Mouse (Mus musculus): ENCODE measurements at regions not wholly inside any gene's neighbourhood (a gene's known extent, or its start where the extent isn't known, plus 50 kb on each side); places are given as distances from the start of the nearest gene placed in this dataset.

DNA sequence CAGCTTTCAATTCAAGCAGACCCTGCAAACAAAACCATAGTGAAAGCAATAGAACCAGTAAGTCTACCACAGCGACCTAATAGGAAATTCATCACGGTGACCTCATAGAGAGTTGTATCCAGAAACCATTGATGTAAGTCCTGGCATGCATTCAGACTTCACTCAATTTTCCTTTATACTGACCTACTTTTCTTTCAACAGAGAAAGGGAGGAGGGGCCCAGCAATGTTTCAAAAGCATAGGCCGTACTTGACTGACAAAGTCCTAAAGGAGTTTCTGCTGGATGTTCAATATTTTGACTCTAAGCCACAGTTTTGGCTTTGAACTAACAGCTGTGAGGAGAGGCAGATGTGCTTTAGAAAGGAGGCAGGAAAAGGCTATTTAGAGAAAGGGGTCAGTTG, 88.4 kb downstream of the AI593442 start:
- DNase-seq (ENCODE audit: low spot score in 2 of 2) = no peak

DNA sequence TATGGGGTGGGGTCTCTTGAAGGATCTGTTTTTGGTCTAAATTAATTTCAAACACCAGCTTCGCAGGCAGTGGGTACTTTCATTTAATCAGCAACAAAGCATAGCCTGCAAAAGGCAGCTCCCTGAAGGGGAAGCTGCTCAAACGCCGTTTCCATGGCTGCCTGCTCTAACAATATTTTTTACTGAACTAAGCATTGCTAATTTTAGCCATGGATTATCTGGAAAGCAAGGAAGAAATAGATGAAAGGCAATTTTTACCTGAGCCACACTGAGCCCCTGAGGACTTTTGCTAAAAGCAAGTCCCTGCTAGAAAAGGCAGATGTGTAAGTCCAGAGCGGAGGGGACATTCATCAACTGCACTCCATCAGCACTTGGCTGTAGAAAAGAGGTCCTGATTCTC, 105.5 kb downstream of the AI593442 start:
- peak in 1 of 2 experiments; percentile 4 for DNase-seq (ENCODE audit: low spot score in 2 of 2)

DNA sequence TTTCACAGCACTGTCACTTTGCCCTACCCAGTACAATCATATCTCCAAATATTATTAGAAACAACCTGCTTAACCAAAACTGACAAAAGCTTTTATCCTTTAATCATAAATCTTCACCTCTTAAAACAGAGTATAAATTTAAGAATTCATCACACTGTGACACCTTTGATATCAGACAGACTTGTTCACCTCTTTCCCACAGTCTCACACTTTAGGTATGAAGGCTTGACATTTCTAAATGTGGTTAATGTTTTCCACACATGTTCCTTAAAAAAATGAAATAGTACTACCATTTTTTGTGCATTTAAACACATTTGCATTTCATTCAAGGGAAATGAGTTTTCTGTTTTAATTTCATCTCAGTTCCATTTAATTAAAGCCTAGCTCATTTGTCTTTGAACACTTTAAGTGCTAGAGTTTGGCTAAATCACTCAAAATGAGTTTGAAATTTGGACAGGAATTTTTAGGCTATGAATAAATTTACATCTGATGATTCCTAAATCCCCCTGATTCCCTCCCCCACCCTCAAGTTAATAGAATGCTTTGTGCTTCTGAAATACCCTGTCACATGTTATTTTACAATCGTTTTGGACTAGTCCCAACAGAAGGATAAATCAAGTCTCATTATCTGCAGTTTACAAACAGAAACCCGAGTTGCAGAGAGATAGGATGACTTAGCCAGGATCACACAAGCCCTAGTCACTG, 127.9 kb downstream of the AI593442 start:
- no peak for DNase-seq (ENCODE audit: low spot score in 2 of 2)

DNA sequence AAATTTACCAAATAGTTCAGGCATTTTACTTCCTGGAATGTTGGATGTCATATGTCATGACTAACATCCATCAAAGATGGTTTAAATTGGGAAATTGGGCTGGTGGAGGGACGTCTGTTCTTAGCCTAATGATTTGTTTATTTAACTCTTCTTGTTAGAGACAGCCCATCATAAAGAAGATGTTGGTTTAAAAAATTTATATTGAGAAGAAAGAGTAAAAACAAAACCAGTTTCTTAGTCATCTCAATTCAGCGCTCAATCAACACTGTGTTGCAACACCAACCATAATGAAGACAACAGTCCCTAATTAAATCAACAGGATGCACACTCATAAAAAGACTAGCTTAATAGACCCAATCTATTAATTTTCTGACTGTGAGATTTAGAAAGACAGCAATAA, 133.5 kb downstream of the AI593442 start:
- no peak for DNase-seq (ENCODE audit: low spot score in 2 of 2)

DNA sequence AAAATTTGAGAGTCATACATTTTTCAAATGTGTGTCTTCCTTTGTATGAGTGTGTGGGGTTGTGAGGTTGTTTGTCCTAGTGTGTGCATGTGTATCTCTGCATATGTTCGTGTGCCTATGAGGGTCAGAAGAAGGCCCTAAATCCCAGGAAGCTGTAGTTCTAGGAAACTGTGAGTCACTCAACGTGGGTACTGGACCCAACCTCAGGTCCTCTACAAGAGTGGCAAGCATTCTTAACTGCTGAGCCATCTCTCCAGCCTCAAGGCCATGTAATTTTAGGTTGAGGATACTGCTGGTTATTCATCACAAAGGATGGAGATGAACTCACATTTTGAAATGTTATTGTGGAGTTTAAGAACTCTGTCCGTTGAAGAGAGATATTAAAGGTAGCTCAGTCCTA, 140.5 kb downstream of the AI593442 start:
- no peak for DNase-seq (ENCODE audit: low spot score in 2 of 2)

DNA sequence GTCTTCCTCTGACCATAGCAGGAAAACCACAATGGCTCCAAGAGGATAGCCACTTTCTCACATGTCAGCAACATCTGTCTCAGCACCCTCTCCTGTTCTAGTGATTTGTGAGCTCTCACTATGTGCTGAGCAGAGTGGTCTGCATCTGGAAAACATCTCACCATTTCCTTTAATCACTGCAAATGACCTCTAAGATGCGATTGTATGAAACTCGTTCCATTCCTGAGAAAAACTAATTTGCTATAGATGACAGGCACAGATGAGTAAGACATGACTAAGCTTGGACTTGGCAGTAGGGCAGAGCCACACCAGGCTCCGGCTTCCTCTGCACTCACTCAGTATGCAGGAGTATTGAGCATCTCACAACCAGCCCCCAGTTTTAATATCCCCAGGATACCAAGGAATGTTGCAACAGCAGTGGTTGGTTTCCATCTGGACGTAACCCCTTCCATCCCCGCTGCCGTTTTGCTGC, 150.1 kb downstream of the AI593442 start:
- no peak for DNase-seq (ENCODE audit: low spot score in 2 of 2)

DNA sequence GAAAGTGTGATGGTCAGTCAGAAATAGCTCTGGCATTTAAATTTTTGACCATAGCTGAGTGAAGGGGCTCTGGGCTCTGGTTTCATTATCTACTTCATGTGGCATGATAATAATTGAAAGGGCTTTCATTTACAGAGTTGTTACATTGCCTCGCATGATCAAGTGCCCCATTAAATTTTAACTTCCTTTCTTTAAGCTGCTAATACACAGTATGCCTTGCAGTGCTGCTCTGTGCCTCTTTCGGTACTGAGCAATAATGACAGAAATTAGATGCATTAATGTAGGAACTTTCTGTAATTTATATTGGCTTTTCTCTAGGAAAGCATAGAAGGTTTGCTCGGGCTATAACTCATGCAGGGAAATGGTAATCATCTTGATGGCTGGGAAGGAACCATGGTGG, 179.1 kb downstream of the AI593442 start:
- no peak for DNase-seq (ENCODE audit: low spot score in 2 of 2)

DNA sequence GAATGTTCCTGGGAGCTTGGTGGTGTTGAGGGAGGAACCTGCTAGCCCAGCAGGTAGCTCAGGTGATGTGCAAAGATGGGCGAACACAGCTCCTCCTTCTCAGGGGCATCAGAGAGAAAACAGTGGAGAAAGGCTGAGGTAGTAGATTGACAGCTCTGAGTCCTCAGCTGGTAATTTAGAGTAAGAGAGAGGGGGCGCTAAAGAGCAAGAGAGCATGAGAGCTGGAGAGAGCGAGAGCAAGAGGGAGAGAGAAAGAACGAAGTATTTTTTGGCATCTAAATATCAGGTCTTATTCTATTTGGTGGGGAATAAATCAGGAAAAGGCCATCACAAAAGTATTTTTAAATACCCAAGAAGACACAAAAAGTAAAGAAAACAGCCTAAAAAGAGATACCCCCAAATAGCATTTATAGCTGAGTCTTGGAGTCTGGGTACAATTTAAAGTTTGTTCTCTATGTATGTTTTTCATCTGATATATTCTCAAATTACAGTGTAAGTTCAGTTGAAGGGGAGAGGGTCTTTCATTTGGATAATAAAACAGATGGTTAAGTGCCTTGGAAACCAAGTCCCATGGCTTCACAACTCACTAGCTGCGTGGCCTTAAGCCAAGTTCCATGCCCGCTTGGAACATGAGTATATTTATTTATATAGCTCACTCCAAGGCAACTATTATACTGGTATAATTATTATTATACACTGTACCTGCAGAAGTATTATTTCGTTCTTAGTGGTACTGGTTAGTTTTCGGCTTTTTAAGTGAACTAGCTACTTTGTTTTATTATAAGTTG, 183.9 kb downstream of the AI593442 start:
- no peak for DNase-seq (ENCODE audit: low spot score in 2 of 2)

DNA sequence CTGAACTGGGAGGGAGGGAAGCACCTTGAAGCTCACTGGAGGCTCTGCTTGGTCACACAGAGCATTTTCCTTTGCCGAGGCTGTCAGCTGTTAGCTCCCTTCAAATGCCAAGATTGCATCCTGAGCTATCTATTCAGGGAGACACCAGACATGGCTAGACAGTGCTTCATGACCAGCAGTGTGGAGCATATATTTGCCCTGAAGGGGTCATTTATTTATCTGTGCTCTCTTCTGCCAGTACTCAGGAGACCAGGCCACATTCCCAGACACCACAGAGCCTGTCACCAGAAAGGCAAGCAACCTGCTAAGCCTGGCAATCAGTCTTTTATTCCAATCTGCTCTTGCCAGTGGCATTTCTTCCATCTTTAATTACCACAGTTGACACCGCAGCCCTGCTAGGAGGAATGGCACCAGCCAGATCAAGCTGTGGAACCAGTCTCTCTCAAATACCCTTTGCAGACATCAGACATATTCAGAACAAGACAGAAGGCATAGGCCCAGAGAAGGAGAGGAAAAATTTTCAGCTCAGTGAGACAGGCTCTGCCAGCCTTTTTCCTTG, 186.6 kb downstream of the AI593442 start:
- DNase-seq (ENCODE audit: low spot score in 2 of 2) = no peak

DNA sequence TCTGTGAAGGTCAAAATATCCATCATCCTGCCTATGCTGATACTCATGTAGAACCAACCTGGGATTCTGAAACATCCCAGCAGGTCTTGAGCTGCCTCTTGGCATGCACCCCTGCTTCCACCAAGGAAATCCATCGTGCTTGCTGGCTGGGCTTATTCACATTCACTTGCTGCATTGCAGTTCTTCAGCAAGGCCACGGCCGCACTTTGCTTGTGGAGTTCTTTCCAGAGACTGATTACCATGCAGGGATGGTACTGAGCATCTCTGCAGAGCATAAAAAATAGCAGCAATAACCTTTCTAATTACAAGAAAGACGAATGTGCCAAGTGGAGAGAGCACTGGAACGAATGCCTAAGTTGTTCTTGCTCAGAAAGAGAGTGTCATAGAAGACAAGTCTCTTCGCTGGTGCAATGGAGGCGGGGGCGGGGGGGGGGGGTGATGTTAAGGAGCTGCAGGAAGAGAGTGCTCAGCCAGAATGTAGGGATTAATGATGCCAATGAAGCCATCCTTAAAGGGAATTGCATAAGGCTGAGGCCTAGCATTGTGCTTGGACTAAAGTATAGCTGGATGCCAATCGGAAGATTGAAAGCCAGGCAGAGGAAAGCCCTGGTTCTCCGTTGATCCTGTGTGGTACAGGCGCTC, 205.9 kb downstream of the AI593442 start:
- DNase-seq (ENCODE audit: low spot score in 2 of 2) = peak in 1 of 2 experiments; percentile 15

DNA sequence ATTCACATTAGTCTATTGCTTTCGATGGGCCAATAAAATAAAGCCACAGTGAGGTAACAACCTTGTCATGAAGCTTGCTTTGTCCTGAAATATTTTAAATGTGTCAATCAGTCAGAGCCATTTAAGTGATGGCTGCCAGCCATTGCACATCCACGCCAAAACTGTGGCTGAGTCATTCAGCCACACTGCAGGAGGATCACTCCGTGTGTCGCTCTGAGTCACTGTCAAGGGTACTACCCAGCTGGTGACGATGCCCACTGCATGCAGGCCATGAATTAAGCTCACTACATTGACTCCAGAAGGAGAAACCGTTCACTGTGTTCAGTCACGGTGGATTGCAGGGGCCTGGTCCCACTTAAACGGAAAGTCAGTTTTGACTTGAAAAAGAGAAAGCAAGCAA, 206.7 kb downstream of the AI593442 start:
- peak in 1 of 2 experiments; percentile 42 for DNase-seq (ENCODE audit: low spot score in 2 of 2)

DNA sequence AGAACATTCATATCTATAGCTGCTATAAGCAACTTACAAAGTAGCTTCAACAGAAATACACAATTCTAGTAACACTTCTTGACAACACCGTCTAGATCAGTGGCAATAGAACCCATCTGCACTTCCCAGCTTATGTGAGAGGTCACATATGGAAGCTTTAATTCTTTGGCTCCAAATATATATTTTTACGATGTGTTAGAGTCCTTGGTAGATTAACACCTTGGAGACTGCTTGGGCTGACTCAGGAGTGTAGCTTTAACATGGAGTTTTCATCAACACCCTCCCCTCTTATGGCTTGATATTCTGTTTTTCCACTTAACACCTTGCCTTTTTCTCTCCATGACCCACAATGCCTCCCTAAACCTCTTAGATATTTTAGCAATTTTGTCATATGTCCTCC, 221.1 kb downstream of the AI593442 start:
- DNase-seq (ENCODE audit: low spot score in 2 of 2) = no peak

DNA sequence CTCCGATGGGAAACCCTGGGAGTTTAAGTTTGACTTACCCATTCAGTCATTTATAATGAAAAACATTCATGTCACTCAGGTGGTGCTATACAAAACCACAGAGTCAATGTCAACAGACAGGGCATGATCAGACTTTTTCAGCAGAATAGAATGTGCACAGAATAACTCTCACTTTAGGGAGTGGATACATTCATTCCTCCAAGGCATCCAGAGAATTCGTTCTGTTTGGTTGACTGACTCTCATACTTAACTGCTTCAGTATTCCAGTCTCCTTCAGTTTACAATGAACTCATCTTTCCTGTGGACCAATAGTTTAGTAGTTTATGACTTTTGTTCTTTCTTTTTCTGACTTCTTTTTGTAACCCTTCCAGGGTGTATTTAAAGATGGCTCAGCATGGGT, 225.1 kb downstream of the AI593442 start:
- DNase-seq (ENCODE audit: low spot score in 2 of 2) = no peak

DNA sequence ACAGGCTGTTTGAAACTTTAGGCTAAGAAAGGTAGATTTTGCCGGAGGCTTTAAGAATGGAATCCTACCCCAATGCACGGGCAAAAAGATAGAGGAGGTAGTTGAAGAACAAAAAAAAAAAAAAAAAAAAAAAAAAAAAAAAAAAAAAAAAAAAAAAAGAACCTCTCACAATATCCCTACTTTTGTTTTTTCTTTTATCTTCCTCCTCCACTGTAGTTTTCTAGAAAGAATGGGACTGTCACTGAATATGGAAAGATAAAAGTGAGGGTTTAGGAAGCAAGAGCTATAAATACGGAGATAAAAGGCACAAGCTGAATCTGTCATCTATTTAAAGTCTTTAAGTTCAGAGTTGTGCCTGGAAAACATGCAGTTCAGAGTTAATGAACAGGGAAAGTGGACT, 227.8 kb downstream of the AI593442 start:
- DNase-seq (ENCODE audit: low spot score in 2 of 2) = no peak

DNA sequence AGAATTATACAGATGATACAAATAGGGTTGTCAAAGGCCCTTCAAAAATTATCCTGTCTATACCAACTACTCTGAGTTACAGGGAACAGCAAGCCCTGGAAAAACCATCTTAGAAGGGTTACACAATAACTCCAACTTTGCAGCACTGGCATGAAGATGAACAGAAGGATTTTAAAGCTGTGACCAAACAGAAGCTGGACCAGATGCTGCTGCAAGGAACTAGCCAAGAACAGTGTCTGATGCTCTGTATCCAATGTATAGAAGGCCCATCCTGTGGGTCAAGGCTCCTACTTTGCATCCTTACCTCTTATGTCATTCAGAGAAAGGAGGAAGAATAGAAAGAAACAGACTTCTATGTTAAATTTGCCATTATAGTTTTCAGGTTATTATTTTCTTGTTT, 231.3 kb downstream of the AI593442 start:
- DNase-seq (ENCODE audit: low spot score in 2 of 2) = peak in 1 of 2 experiments; percentile 32

DNA sequence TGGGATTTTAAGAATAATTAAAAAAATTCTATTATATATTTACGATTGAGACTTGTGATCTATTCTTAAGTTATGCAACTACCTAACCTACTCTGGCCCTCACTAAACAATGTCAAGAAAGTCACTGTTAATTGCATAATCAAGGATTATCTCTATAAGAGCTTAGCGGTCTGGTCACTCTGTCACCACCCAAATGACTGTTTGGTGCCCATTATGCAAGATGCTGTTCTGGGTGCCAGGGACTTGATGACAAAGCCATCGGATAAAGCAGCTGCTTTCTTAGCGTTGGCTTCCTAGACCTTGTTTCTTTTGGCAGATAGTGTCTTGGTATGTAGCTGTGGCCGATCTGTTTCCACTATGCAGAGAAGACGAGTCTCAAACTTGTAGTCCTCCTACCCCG, 236.4 kb downstream of the AI593442 start:
- DNase-seq (ENCODE audit: low spot score in 2 of 2) = no peak

DNA sequence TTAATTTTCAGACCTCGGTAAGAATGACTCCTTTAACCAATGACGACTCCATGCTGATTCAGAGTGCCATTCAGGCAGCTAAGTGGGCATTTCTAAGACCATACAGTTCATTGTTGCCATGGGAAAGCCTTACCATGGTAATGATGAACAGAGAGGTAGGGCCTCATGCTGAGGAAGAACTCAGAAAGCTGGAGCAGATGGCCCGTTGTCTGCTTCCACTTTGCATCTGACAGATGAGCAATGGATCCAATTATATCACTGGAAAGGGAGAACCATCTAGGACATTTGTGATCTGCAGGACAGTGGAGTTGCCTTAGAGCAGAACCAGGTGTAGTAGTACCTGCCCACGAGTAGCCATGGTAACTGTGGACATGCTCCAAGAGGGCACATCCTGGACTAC, 245.4 kb downstream of the AI593442 start:
- DNase-seq (ENCODE audit: low spot score in 2 of 2) = peak in 1 of 2 experiments; percentile 21

DNA sequence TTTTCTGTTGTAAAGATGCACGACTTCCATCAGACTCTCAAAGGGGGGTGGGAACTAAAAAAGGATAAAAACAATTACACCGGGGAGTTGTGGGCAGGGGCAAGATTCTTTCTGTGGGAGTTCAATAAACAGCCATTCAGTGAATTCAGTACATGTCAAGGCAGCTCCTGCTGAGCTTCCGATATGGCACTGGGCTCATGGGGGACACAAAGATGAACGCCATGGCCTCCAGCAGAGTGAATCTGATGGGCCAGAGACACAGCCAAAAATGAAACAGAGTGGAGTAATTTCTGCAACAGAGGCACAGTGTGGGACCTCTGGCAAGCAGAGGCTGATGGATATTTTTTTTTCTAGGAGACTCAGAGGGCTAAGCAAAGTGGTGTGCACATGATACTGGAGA, 254.2 kb downstream of the AI593442 start:
- no peak for DNase-seq (ENCODE audit: low spot score in 2 of 2)

DNA sequence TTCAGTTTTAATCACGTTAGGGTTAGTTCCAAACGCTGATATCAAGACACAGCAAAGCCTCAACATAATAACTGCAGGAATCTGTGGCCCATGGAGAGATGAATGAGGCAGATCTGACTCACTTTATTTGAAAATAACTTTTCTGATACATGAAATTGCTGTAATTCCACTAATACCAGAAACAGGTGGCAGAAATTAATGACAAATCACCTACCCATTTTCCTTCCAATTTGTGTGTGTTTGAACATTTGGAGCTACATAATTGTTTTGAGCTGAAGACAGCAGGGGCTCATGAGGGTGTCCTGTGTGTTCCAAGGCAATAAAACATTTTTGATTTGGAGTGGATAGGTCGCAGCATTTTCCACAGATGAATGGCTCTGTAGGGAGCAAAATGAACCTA, 254.2 kb upstream of the Zc3h12c start:
- DNase-seq (ENCODE audit: low spot score in 2 of 2) = no peak

DNA sequence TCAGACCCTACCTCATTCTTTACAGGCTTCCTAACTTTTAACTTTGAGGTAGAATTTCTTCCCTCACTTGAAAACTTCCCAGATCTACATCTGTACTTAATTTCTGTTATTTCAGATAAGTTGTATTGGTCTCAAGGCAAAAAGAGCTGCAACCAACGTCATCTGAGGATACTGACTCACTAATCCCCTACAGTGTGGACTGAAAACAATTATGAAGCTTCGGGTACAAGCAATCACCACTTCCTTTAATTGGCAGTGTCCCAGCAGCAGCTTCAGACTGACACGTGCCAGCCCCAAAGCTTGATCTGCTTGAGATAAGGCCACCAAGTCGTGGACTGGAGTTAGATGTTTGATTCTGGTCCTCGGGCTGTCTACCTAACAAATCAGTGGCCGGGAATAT, 247.3 kb upstream of the Zc3h12c start:
- DNase-seq (ENCODE audit: low spot score in 2 of 2) = no peak

DNA sequence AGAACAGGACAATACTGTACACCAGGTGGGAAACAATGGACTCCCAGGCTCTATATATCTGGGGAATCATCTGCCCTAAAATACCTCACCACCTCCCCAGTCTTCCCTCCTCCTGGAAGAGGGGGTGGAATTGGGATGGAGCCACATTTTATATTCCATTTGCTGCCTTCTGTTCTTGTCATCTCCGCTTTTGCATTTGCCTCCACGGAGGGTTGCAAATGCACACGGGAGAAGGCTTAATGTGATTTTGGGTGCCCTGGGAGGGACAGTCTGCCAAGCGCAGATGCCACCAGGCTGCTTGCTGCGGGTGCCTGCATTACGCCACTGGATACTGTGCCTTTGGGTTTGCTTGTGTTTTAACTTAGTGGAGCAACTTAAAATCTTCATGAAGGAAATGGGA, 239.5 kb upstream of the Zc3h12c start:
- peak; percentile 25 to 81 for DNase-seq (ENCODE audit: low spot score in 2 of 2)

DNA sequence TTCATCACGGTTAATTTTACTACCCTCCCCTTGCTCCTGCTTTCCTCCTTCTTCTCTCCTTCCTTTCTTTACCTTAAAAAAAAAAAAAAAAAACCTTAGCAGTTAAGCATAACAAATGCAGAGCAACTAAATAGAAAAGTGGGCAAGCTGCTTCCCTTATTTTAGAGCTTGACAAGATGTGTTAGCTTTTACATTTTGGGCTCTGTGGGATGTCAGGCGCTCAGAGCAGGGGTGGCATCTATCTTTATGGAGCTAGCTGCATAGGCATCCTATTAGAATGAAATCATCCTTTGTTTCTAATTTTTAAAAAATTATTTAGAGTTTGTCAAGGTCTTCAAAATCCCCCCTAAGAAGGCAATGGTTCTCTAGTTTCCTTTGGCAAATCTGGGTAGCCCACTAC, 234.1 kb upstream of the Zc3h12c start:
- DNase-seq (ENCODE audit: low spot score in 2 of 2) = peak in 1 of 2 experiments; percentile 52

Data from left cerebral cortex, adult 8-10 months (tissue).